Mouse (Mus musculus) brain, embryonic 14.5 days (tissue): ENCODE results near the gene Ube2o.

Source experiments
- CTCF ChIP-seq: fragments of 200-500 bp; IDR thresholded peaks from 2 replicates; pipeline ENCODE4 v1.5.1; 2012; ENCODE audit warnings: inconsistent platforms, mild to moderate bottlenecking, moderate library complexity, borderline replicate concordance; ENCODE audit not compliant: insufficient read depth, insufficient read length; ENCODE audit errors: extremely low read depth
- POLR2A ChIP-seq: fragments of 200-500 bp; IDR thresholded peaks from 2 replicates; pipeline ENCODE4 v1.6.1; 2012; ENCODE audit warnings: mild to moderate bottlenecking, inconsistent platforms, borderline replicate concordance; ENCODE audit not compliant: poor library complexity, insufficient read depth, insufficient read length, severe bottlenecking; ENCODE audit errors: extremely low read depth

GRCm38 (mm10) chr11:116548780-116549179, 32.5 kb downstream of the Ube2o start:
- TF ChIP-seq CTCF (no peak), POLR2A (no peak)
